In the genomic region with DNA sequence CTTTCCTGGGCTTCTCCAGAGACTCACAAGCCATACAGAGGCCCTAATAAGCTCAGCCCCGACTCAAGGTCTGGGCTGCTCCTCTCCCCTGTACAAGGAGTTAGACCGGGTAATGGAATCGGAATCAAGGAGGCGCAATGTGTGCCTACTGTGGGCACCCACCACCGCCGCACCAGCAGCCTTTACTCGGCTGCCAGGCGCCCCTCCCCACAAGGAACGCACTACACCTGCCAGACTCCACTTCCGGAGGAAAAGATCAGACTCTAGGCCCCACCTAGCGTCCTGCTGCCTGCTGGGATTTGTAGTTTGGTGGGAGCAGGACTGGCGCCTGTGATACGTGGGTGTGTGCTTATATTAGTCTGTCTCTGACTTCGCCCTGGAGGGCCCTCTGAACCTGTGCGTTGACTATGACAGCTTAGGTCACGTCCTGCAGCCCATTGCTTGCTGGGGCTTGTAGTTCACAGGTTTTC, we compare ENCODE assay signal across 7 mouse cellular contexts. TPM values are rescaled to one million over a fixed set of nuclear protein-coding genes. Genes with fewer than 3 reads are reported as not detected.
DNase-seq lines count a peak whose midpoint lies in the region; ATAC-seq lines count a peak whose summit lies in the region.

No protein-coding gene starts in this region.

- H3K27me3 ChIP-seq in intestine, embryonic 15.5 days (replicated peaks): no peaks in the 10 kb centered on the region
- H3K27me3 ChIP-seq in midbrain, embryonic 10.5 days (ENCODE audit: low read depth, poor library complexity, severe bottlenecking): no peaks in the 10 kb centered on the region

- intact Hi-C loops in left cerebral cortex, postnatal 25 days (cut with DNase I): no loop called here

- H3K9me3 ChIP-seq in intestine, embryonic 15.5 days: no peaks in the 10 kb centered on the region
- no peaks in the 10 kb centered on the region for H3K9me3 ChIP-seq in midbrain, embryonic 10.5 days (replicated peaks)

- H3K9ac ChIP-seq in intestine, embryonic 15.5 days: peak overlapping the region; percentile 50

- peaks cover 13% of the 10 kb centered on the region for H3K4me1 ChIP-seq in intestine, embryonic 15.5 days (replicated peaks)
- H3K4me1 ChIP-seq in midbrain, embryonic 10.5 days: peaks cover 26% of the 10 kb centered on the region

- WGBS in intestine, embryonic 15.5 days: 0% methylated on average over 16 of the region's 16 CpGs
- WGBS in midbrain, embryonic 10.5 days: 3% methylated on average over 16 of the region's 16 CpGs

- peak; percentile 98 for ATAC-seq in intestine, embryonic 15.5 days

- peak overlapping the region; percentile 53 for H3K4me3 ChIP-seq in intestine, embryonic 15.5 days (replicated peaks)
- H3K4me3 ChIP-seq in midbrain, embryonic 10.5 days: peak overlapping the region; percentile 66

- DNase-seq in adrenal gland, adult 18-20 months (ENCODE audit: low spot score in 2 of 2): peak; percentile 68 to 79
- DNase-seq in embryo, embryonic 11 days: peak; percentile 86
- DNase-seq in gastrocnemius, postnatal 25 days: peak; percentile 89
- peak; percentile 88 to 97 for DNase-seq in left cerebral cortex, postnatal 25 days (ENCODE audit: low spot score in 2 of 2)
- peak; percentile 72 for DNase-seq in midbrain, embryonic 10.5 days (ENCODE audit: low spot score)
- peak; percentile 72 for DNase-seq in right cerebral cortex, postnatal 4 days

- H3K27ac ChIP-seq in intestine, embryonic 15.5 days: peak overlapping the region; percentile 5; the same call in 1 of the 2 replicates
- peak overlapping the region; percentile 86 for H3K27ac ChIP-seq in midbrain, embryonic 10.5 days (replicated peaks)

- peak overlapping the region; percentile 76 for H3K4me2 ChIP-seq in intestine, embryonic 15.5 days (replicated peaks)

- no peaks in the 10 kb centered on the region for H3K36me3 ChIP-seq in intestine, embryonic 15.5 days
- H3K36me3 ChIP-seq in midbrain, embryonic 10.5 days: no peaks in the 10 kb centered on the region

RNA-seq across cellular contexts. Expression of a gene that starts 5.6 kb away (rescaled TPM):
- total RNA-seq in adrenal gland, adult 18-20 months (2021): 10 to 100 TPM; 43.1 to 57.0 TPM
- total RNA-seq in gastrocnemius, postnatal 25 days (2021): 10 to 100 TPM in 1 of 2 experiments, 1 to 10 TPM in 1; 8.1 to 10.5 TPM
- polyA plus RNA-seq in intestine, embryonic 15.5 days (2015; fragmentation: Nextera tagmentation; extraction: Ambion mirVana): 33.5 and 36.0 TPM in 2 replicates
- total RNA-seq in left cerebral cortex, postnatal 25 days (2021): 1 to 10 TPM; 1.9 to 2.9 TPM
- 9.7 and 11.1 TPM in 2 replicates for polyA plus RNA-seq in midbrain, embryonic 10.5 days (2016; fragmentation: Nextera tagmentation; extraction: Ambion mirVana)

RNA-seq across cellular contexts. Expression of a gene that starts 17.1 kb away (rescaled TPM):
- under 1 TPM; 0.26 to 0.27 TPM for total RNA-seq in adrenal gland, adult 18-20 months (2021)
- 1 to 10 TPM in 1 of 2 experiments, under 1 TPM in 1; 1.00 to 1.3 TPM for total RNA-seq in gastrocnemius, postnatal 25 days (2021)
- polyA plus RNA-seq in intestine, embryonic 15.5 days (2015; fragmentation: Nextera tagmentation; extraction: Ambion mirVana): 0.16 TPM in 1 of 2 replicates, not detected in the other
- total RNA-seq in left cerebral cortex, postnatal 25 days (2021): under 1 TPM; 0.28 to 0.94 TPM
- 0.23 and 0.39 TPM in 2 replicates for polyA plus RNA-seq in midbrain, embryonic 10.5 days (2016; fragmentation: Nextera tagmentation; extraction: Ambion mirVana)

RNA-seq across cellular contexts. Expression of a gene that starts 59.6 kb away (rescaled TPM):
- 10 to 100 TPM; 10.9 to 13.5 TPM for total RNA-seq in adrenal gland, adult 18-20 months (2021)
- 1 to 10 TPM; 8.6 to 9.3 TPM for total RNA-seq in gastrocnemius, postnatal 25 days (2021)
- 13.9 and 14.3 TPM in 2 replicates for polyA plus RNA-seq in intestine, embryonic 15.5 days (2015; fragmentation: Nextera tagmentation; extraction: Ambion mirVana)
- 10 to 100 TPM; 18.0 to 18.3 TPM for total RNA-seq in left cerebral cortex, postnatal 25 days (2021)
- polyA plus RNA-seq in midbrain, embryonic 10.5 days (2016; fragmentation: Nextera tagmentation; extraction: Ambion mirVana): 14.2 and 15.5 TPM in 2 replicates

RNA-seq across cellular contexts. Expression of a gene that starts 59.7 kb away (rescaled TPM):
- 100 to 1,000 TPM; 332 to 343 TPM for total RNA-seq in adrenal gland, adult 18-20 months (2021)
- total RNA-seq in gastrocnemius, postnatal 25 days (2021): 10 to 100 TPM; 55.9 to 73.4 TPM
- polyA plus RNA-seq in intestine, embryonic 15.5 days (2015; fragmentation: Nextera tagmentation; extraction: Ambion mirVana): 29.7 and 31.6 TPM in 2 replicates
- 10 to 100 TPM; 46.2 to 60.5 TPM for total RNA-seq in left cerebral cortex, postnatal 25 days (2021)
- polyA plus RNA-seq in midbrain, embryonic 10.5 days (2016; fragmentation: Nextera tagmentation; extraction: Ambion mirVana): 8.2 and 8.4 TPM in 2 replicates

Comparison
In these comparisons a context has a peak if more than half of its experiments do, and no peak if none do; other contexts are left out.
1. Peak in every context shown above with its lines: DNase-seq, ATAC-seq, H3K4me3 ChIP-seq and H3K27ac ChIP-seq.